Mouse (Mus musculus): ENCODE data around the gene Cyp3a25. TPM values are rescaled to one million over a fixed set of nuclear protein-coding genes. Genes with fewer than 3 reads are reported as not detected.
"Not testable (repeated sequence)": the region's sequence is repeated elsewhere in the genome, so short reads cannot be mapped to it uniquely, and the experiment has no call there.

Cyp3a25 gene
- not detected in 2 replicates for polyA plus RNA-seq (2015; fragmentation: Nextera tagmentation; extraction: Ambion mirVana)

DNA sequence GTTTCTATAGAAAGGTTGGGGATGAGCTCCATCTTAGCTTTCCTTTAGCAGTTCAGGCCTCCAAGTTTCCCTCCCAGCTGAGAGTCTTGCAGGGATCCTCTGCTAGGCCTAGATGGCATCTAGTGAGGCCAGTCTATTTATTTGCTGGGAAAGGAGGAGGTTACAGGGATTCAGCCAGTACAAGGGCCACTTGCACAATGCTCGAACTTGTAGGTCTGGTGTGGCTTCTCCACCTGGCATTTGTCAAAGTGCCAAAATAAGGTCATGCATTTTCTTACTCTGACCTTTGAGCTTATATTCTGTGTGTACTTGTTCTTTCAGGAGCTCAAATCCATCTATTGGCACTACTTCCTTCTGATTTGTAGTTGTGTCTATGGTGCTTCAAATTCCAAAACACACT is at the start of gene Cyp3a25:
Gene Cyp3a25, minus strand, starts transcription at position 110 of the 400 bp plus-strand sequence.
- not testable (repeated sequence) for H3K4me3 ChIP-seq (ENCODE audit: low read length); H3K27ac ChIP-seq (ENCODE audit: low read length); H3K27me3 ChIP-seq (ENCODE audit: control insufficient read depth, insufficient read depth, low read depth, low read length); ATAC-seq (ENCODE audit: low read depth); H3K9me3 ChIP-seq (ENCODE audit: control insufficient read depth, low read length); H3K36me3 ChIP-seq (ENCODE audit: control insufficient read depth, insufficient read depth, low read length); H3K9ac ChIP-seq (ENCODE audit: low read length); H3K4me1 ChIP-seq (replicated peaks; ENCODE audit: control insufficient read depth, insufficient read depth, low read length); H3K4me2 ChIP-seq (ENCODE audit: low read depth, low read length)
- WGBS, result 51% methylated on average over 1 of the region's 1 CpGs

DNA sequence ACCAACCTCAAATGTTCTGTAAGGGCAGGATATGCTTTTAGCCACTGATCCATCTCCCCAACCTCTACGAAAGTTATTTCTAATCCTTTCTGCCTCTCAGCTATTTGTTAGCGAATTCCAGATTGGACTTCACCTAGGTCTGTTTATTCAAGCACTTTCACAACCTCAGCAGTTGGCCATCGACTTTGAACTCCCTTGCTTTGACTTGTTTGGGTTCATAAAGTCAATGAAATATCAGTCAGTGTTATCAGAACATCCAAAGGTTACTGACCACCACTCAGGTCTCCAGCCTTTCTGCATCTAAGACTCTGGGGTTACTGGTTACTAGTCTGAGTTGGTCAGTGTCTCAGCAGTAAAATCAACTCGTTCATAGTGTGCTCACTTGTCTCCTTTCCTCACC is 11.7 kb upstream of the Cyp3a25 start:
- no peak overlapping the region for H3K9ac ChIP-seq (ENCODE audit: low read length)
- WGBS, result 37% methylated on average over 4 of the region's 4 CpGs
- H3K4me2 ChIP-seq (ENCODE audit: low read depth, low read length), result no peak overlapping the region
- H3K9me3 ChIP-seq (ENCODE audit: control insufficient read depth, low read length), result peaks cover 3% of the 10 kb centered on the region; the same call in 1 of the 2 replicates
- H3K27me3 ChIP-seq (ENCODE audit: control insufficient read depth, insufficient read depth, low read depth, low read length), result no peaks in the 10 kb centered on the region
- no peak for ATAC-seq (ENCODE audit: low read depth)
- H3K27ac ChIP-seq (ENCODE audit: low read length), result no peak overlapping the region
- no peaks in the 10 kb centered on the region for H3K36me3 ChIP-seq (ENCODE audit: control insufficient read depth, insufficient read depth, low read length)
- no peaks in the 10 kb centered on the region for H3K4me1 ChIP-seq (replicated peaks; ENCODE audit: control insufficient read depth, insufficient read depth, low read length)
- H3K4me3 ChIP-seq (ENCODE audit: low read length), result no peak overlapping the region

DNA sequence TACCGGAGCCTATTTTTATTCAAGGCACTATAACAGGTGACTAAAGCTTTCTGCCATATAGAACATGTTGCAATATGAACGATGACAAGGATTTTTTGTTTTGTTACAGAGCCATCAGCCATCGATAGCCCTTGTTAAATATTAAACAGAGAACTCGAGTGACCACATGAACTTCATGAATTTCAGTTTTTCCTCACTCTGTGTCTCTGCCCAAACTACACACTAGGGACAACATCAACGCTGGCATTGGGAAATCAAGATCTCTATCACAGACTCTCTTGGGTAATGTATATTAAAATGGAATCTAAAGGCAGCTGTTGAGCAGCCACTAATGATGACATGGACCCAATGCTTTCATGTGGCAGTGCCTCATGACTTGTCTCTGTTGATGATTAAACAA is 8.9 kb upstream of the Cyp3a25 start:
- no peak overlapping the region for H3K27ac ChIP-seq (ENCODE audit: low read length)
- H3K4me3 ChIP-seq (ENCODE audit: low read length), result no peak overlapping the region
- no peak for ATAC-seq (ENCODE audit: low read depth)
- no peaks in the 10 kb centered on the region for H3K27me3 ChIP-seq (ENCODE audit: control insufficient read depth, insufficient read depth, low read depth, low read length)
- 70% methylated on average over 5 of the region's 5 CpGs for WGBS
- H3K36me3 ChIP-seq (ENCODE audit: control insufficient read depth, insufficient read depth, low read length), result no peaks in the 10 kb centered on the region
- H3K4me2 ChIP-seq (ENCODE audit: low read depth, low read length), result no peak overlapping the region
- no peak overlapping the region for H3K9ac ChIP-seq (ENCODE audit: low read length)
- peaks cover 8% of the 10 kb centered on the region for H3K9me3 ChIP-seq (ENCODE audit: control insufficient read depth, low read length)
- H3K4me1 ChIP-seq (replicated peaks; ENCODE audit: control insufficient read depth, insufficient read depth, low read length), result no peaks in the 10 kb centered on the region

DNA sequence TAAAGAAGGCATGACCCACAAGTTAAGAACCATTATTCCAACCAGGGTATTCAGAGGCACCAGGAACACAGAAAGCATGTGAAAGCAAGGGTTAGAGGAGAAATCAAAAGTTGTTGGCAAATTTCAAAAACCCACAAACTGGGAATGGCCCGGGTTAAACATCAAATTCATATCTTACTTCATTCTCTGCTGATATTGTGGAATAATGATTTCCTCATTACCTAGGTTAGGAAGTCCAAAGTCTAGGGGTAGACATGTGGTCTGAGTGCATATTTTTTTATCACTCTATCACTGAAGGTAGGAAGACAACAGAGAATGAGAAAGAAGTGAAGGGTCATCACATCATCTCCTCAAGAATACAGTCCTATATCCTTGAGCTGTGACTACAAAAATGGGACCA is 1.8 kb upstream of the Cyp3a25 start:
- H3K9me3 ChIP-seq (ENCODE audit: control insufficient read depth, low read length), result peaks cover 6% of the 10 kb centered on the region
- no peaks in the 10 kb centered on the region for H3K4me1 ChIP-seq (replicated peaks; ENCODE audit: control insufficient read depth, insufficient read depth, low read length)
- no peak overlapping the region for H3K9ac ChIP-seq (ENCODE audit: low read length)
- no peak overlapping the region for H3K4me3 ChIP-seq (ENCODE audit: low read length)
- WGBS, result 85% methylated on average over 1 of the region's 1 CpGs
- no peak for ATAC-seq (ENCODE audit: low read depth)
- no peaks in the 10 kb centered on the region for H3K27me3 ChIP-seq (ENCODE audit: control insufficient read depth, insufficient read depth, low read depth, low read length)
- no peak overlapping the region for H3K27ac ChIP-seq (ENCODE audit: low read length)
- H3K4me2 ChIP-seq (ENCODE audit: low read depth, low read length), result no peak overlapping the region
- H3K36me3 ChIP-seq (ENCODE audit: control insufficient read depth, insufficient read depth, low read length), result no peaks in the 10 kb centered on the region

DNA sequence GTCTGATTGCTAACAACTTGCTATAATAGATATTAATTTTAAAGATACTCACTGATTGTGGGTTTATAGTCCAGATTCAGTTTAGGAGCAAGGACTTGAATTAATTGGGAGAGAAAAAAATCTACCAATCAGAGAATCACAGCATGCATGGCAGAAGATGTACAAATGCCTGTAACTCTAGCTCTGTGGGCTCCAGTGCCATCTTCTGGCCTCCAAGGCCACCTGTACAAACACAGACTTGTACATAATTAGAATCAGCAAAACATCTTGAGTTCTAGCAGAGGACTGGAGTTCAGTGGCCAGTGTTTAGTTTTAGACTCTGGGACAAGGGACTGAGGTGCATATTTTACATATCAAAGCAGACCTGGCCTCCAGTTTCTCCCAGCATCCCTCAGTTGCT is 42.3 kb downstream of the Cyp3a25 start:
- H3K36me3 ChIP-seq (ENCODE audit: control insufficient read depth, insufficient read depth, low read length), result no peaks in the 10 kb centered on the region
- no peaks in the 10 kb centered on the region; the same call in 1 of the 2 replicates for H3K9me3 ChIP-seq (ENCODE audit: control insufficient read depth, low read length)
- H3K4me1 ChIP-seq (replicated peaks; ENCODE audit: control insufficient read depth, insufficient read depth, low read length), result no peaks in the 10 kb centered on the region
- H3K4me3 ChIP-seq (ENCODE audit: low read length), result no peak overlapping the region
- no peak overlapping the region for H3K9ac ChIP-seq (ENCODE audit: low read length)
- no peak overlapping the region for H3K4me2 ChIP-seq (ENCODE audit: low read depth, low read length)
- no peaks in the 10 kb centered on the region for H3K27me3 ChIP-seq (ENCODE audit: control insufficient read depth, insufficient read depth, low read depth, low read length)
- H3K27ac ChIP-seq (ENCODE audit: low read length), result no peak overlapping the region
- no peak for ATAC-seq (ENCODE audit: low read depth)

Other genes starting within 250 kb of the Cyp3a25 start
- gene Cyp3a44, start 203.7 kb downstream of the Cyp3a25 start, polyA plus RNA-seq (2015; fragmentation: Nextera tagmentation; extraction: Ambion mirVana), result not detected in 2 replicates
- 0.10 and 0.54 TPM in 2 replicates for gene Cyp3a11, start 129.7 kb downstream of the Cyp3a25 start, polyA plus RNA-seq (2015; fragmentation: Nextera tagmentation; extraction: Ambion mirVana)
- not detected in 2 replicates for gene Cyp3a59, start 69.6 kb upstream of the Cyp3a25 start, polyA plus RNA-seq (2015; fragmentation: Nextera tagmentation; extraction: Ambion mirVana)
- gene Gm5565, start 150.9 kb upstream of the Cyp3a25 start, polyA plus RNA-seq (2015; fragmentation: Nextera tagmentation; extraction: Ambion mirVana), result not detected in 2 replicates
- gene Gm6309, start 161.1 kb upstream of the Cyp3a25 start, polyA plus RNA-seq (2015; fragmentation: Nextera tagmentation; extraction: Ambion mirVana), result not detected in 2 replicates
- 0.34 TPM in 1 of 2 replicates, not detected in the other for gene 1700001J03Rik, start 175.7 kb upstream of the Cyp3a25 start, polyA plus RNA-seq (2015; fragmentation: Nextera tagmentation; extraction: Ambion mirVana)
- gene Rnf6, start 211.9 kb upstream of the Cyp3a25 start, polyA plus RNA-seq (2015; fragmentation: Nextera tagmentation; extraction: Ambion mirVana), result 55.9 and 59.5 TPM in 2 replicates
- gene Cdk8, start 221.6 kb upstream of the Cyp3a25 start, polyA plus RNA-seq (2015; fragmentation: Nextera tagmentation; extraction: Ambion mirVana), result 8.4 and 8.8 TPM in 2 replicates